Mouse (Mus musculus): ENCODE measurements at regions not wholly inside any gene's neighbourhood (a gene's known extent, or its start where the extent isn't known, plus 50 kb on each side); places are given as distances from the start of the nearest gene placed in this dataset.
A peak's percentile ranks its signal among the peaks of the same experiment; 100 is the strongest.
"Not testable (repeated sequence)": the region's sequence is repeated elsewhere in the genome, so short reads cannot be mapped to it uniquely, and the experiment has no call there.

DNA sequence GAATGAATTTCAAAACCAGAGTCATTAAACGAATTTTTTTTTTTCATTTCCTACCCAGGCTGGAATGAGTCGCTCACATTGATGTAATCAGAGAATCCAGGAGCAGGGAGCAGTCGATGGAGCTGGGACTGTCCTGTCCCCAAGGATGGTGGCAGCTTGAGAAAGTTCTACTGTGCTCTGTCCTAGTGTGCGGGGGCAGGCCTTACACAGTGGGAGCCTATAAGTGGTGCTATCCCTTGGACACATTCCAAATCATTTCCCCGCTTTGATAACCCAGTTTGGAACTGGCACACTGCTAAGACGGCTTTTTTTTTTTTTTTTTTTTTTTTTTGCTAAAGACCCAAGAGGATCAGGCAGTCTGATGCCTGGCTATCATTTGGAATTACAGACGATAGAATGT, 137.5 kb upstream of the 1700056E22Rik start:
- Histone ChIP-seq H3K4me3 (no peak overlapping the region), H3K4me1 (peaks cover 24% of the 10 kb centered on the region), H3K36me3 (no peaks in the 10 kb centered on the region), H3K27ac (peak overlapping the region; percentile 82), H3K9me3 (no peaks in the 10 kb centered on the region), H3K27me3 (ENCODE audit: insufficient read depth, poor library complexity, severe bottlenecking) (no peaks in the 10 kb centered on the region)
- 41% methylated on average over 7 of the region's 7 CpGs for WGBS
- no peak for DNase-seq (ENCODE audit: low spot score)

DNA sequence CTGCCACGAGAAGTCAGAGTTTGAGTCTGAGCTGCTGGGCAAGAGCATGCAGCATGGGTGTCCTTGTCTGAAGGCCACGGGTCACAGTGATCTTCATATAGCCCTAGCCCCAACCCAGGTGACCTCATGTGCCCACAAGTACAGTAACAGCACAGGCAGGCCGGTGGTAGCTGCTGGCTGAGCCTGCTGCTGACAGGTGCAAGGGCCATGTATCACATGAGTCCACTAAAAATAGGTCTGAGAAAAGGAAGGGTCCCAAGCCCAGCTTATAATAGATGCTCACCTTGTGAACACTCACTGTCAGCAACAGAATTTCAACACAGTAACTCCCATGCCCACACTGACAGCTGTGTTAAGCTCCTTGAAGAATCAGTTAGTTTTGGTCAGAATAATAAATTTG, 136.8 kb upstream of the 1700056E22Rik start:
- Histone ChIP-seq H3K4me3 (no peak overlapping the region), H3K27ac (peak overlapping the region; percentile 82), H3K4me1 (peaks cover 24% of the 10 kb centered on the region), H3K36me3 (no peaks in the 10 kb centered on the region), H3K27me3 (ENCODE audit: insufficient read depth, poor library complexity, severe bottlenecking) (no peaks in the 10 kb centered on the region), H3K9me3 (no peaks in the 10 kb centered on the region)
- 34% methylated on average over 3 of the region's 3 CpGs for WGBS
- DNase-seq (ENCODE audit: low spot score) = peak; percentile 91

DNA sequence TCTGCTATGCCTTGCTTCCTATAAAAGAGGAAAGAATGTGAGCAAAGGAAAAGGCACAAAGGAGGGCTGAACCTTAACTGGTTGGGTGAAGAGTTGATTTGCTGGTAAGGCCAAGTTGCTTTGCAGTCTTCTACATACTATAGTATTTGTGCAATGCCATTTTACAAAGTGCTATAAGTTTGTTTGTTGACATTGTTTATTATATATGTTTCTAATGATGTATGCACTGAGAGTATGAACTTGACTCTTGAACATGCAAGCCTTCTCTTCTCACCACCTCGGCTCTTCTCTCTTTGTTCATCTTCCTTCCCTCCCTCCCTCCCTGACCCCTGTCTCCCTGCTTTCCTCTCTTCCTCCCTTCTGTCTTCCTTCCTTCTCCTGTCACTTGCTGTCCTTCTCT, 135.9 kb upstream of the 1700056E22Rik start:
- Histone ChIP-seq H3K9me3 (no peaks in the 10 kb centered on the region), H3K36me3 (no peaks in the 10 kb centered on the region), H3K27ac (peak overlapping the region; percentile 79; the same call in 1 of the 2 replicates), H3K27me3 (ENCODE audit: insufficient read depth, poor library complexity, severe bottlenecking) (no peaks in the 10 kb centered on the region), H3K4me3 (no peak overlapping the region), H3K4me1 (peaks cover 24% of the 10 kb centered on the region)
- DNase-seq (ENCODE audit: low spot score) = no peak
- 58% methylated on average over 1 of the region's 1 CpGs for WGBS

DNA sequence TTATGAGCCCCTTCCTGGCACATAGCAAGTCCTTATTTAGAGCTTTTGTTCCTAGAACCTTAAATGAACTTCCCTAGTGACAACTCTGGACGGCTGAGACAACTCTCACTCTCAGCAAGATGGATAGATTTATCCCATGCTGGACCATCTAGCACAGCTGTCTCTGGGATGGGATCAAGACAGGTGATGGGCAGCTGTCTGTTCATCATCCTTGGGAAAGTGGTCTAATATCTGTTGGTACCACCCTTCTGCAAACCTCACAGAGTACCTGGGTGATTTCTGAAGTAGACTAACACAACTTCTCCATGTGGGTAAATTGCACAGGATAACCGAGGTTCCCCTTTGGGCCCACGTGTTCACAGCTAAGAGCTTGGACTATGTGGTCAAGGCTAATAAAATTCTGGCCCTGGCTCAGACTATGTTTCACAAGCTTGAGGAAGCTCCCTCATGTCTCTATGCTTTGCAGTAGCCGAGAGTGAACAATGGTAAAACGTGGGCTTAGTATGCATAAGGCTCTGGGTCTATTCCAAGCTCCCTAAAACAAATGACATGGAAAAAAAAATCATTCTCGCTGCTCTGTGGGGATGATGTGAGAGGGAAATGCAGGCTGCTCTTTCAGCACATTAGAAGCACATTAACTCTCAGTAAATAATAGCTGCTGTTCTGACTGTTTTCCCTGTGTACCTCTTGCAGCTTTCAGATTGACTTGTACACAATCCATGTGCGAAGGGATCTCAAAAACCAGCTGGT, 135.1 kb upstream of the 1700056E22Rik start:
- Histone ChIP-seq H3K27me3 (ENCODE audit: insufficient read depth, poor library complexity, severe bottlenecking) (no peaks in the 10 kb centered on the region), H3K4me3 (no peak overlapping the region), H3K27ac (peak overlapping the region; percentile 79; the same call in 1 of the 2 replicates), H3K36me3 (no peaks in the 10 kb centered on the region), H3K4me1 (peaks cover 24% of the 10 kb centered on the region), H3K9me3 (no peaks in the 10 kb centered on the region)
- no peak for DNase-seq (ENCODE audit: low spot score)
- 68% methylated on average over 7 of the region's 7 CpGs for WGBS

DNA sequence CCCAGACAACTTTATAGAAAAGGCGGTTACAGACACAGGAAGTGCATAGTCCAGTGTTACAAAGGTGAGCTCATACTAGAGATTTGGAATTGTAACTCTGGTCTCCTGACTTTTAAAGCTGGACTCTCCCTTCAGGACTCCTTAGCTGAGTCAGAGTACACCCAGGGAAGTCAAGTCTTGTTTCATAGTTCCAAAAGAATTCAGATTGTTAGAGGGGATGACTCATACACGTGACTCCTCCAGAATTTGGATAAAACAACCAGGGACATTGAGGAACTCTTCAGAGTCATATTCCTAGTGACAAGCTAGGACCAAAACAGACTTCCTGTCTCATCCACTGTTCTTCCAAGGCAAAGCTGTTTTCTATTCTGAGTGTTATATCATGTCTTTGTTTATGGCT, 132.8 kb upstream of the 1700056E22Rik start:
- 67% methylated on average over 2 of the region's 2 CpGs for WGBS
- Histone ChIP-seq H3K4me3 (no peak overlapping the region), H3K9me3 (no peaks in the 10 kb centered on the region), H3K27ac (no peak overlapping the region), H3K36me3 (no peaks in the 10 kb centered on the region), H3K27me3 (ENCODE audit: insufficient read depth, poor library complexity, severe bottlenecking) (no peaks in the 10 kb centered on the region), H3K4me1 (peaks cover 21% of the 10 kb centered on the region; the same call in 1 of the 2 replicates)
- DNase-seq (ENCODE audit: low spot score) = no peak

DNA sequence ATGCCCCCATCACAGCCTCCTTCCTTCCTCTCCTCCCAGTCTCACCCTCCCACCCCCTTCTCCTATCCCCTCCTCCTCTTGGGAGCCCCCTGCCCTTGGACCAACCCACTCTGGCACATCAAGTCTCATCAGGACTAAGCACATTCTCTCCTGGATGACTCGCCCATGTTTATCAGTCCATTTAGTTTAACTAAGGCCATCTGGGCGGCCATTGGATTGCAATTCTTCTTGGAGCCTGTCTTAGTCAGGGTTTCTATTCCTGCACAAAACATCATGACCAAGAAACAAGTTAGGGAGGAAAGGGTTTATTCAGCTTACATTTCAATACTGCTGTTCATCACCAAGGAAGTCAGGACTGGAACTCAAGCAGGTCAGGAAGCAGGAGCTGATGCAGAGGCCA, 128.4 kb upstream of the 1700056E22Rik start:
- not testable (repeated sequence) for H3K27ac ChIP-seq; H3K9me3 ChIP-seq; H3K27me3 ChIP-seq (ENCODE audit: insufficient read depth, poor library complexity, severe bottlenecking); H3K36me3 ChIP-seq; DNase-seq (ENCODE audit: low spot score); H3K4me1 ChIP-seq; H3K4me3 ChIP-seq
- 54% methylated on average over 2 of the region's 2 CpGs for WGBS

DNA sequence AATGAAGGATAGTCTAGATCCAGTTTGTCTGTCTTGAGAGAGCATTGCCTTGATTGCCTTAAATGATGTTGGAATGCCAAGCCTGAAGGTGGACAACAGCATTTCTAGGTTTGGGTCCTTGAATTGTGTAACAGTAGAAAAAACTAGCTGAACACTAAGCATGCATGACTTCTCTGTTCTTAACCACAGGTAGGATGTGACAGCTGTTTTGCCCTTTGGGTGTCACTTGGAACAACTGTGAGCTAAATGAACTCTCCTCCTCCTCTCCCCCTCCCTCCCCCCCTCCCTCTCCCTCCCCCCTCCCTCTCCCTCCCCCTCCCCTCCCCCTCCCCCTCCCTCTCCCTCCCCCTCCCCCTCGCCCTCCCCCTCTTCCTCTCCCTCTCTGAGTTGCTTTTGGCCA, 113.6 kb upstream of the 1700056E22Rik start:
- H3K4me3 ChIP-seq = no peak overlapping the region
- H3K9me3 ChIP-seq = no peaks in the 10 kb centered on the region
- no peaks in the 10 kb centered on the region for H3K36me3 ChIP-seq
- H3K27me3 ChIP-seq (ENCODE audit: insufficient read depth, poor library complexity, severe bottlenecking) = no peaks in the 10 kb centered on the region
- no peak overlapping the region for H3K27ac ChIP-seq
- DNase-seq (ENCODE audit: low spot score) = no peak
- H3K4me1 ChIP-seq = no peaks in the 10 kb centered on the region
- no CpG with 5 or more reads among the region's 1 CpGs for WGBS

DNA sequence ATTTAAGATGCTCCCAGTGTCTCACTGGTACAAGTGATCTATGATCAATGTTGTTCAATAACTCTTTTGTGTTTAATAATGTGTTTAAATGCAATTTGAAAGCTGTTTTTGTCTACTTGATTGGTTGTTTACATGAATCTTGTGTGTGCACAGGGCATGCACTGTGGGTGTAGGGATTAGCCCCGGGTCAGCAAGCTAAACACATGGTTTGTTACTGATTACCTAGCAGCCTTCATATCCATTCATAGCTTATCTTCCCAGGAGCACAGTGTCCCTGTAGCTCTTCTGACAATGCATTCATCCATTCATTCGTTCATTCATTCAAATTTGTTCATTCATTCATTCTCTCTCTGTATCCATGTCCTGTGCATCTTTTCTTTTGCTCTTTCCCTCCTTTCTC, 108.9 kb upstream of the 1700056E22Rik start:
- Histone ChIP-seq H3K27me3 (ENCODE audit: insufficient read depth, poor library complexity, severe bottlenecking) (no peaks in the 10 kb centered on the region), H3K4me3 (no peak overlapping the region), H3K9me3 (no peaks in the 10 kb centered on the region), H3K4me1 (no peaks in the 10 kb centered on the region), H3K36me3 (no peaks in the 10 kb centered on the region), H3K27ac (no peak overlapping the region)
- DNase-seq (ENCODE audit: low spot score) = no peak
- 72% methylated on average over 2 of the region's 2 CpGs for WGBS

DNA sequence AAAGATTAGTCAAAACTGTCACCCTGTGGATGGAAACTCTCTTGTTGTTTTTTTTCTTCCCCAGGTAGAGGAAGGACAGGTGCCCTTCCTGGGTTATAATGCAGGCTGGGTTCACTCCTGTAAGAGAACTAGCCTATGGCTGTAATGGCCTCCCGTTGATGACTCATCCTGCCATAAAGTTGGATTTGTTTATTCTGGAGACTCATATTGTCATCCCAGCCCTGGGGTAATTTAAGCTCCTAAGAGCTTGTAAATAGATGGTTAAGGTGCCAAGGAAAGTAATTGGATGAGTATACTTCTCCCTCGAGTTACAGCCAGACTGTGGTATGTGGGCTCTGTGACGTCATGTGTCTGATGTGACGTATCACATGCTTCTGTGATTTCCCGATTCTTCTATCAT, 106.4 kb upstream of the 1700056E22Rik start:
- WGBS = 85% methylated on average over 5 of the region's 5 CpGs
- H3K36me3 ChIP-seq = no peaks in the 10 kb centered on the region
- no peaks in the 10 kb centered on the region for H3K9me3 ChIP-seq
- no peak for DNase-seq (ENCODE audit: low spot score)
- H3K4me1 ChIP-seq = no peaks in the 10 kb centered on the region
- no peak overlapping the region for H3K27ac ChIP-seq
- no peak overlapping the region for H3K4me3 ChIP-seq
- H3K27me3 ChIP-seq (ENCODE audit: insufficient read depth, poor library complexity, severe bottlenecking) = no peaks in the 10 kb centered on the region

DNA sequence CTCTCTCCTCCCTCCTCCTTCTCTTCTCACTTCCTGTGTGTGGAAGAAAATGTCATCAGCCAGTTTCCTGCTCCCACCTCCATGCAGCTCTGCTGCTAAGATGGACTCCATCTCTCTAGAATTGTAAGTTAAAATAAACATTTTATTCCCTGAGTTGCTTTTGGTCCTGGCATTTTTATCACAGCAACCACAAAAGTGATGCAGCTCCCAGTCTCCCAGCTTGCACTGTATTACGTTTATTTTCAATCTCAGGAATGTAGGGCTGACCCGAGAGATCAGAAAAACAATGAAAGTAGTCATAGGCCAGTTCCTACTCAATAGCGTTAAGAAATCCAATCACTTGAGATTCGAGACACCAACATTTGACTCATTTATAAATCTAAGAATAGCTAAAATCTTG, 106.0 kb upstream of the 1700056E22Rik start:
- WGBS = 70% methylated on average over 4 of the region's 4 CpGs
- Histone ChIP-seq H3K36me3 (no peaks in the 10 kb centered on the region), H3K9me3 (no peaks in the 10 kb centered on the region), H3K27me3 (ENCODE audit: insufficient read depth, poor library complexity, severe bottlenecking) (no peaks in the 10 kb centered on the region), H3K27ac (no peak overlapping the region), H3K4me1 (no peaks in the 10 kb centered on the region), H3K4me3 (no peak overlapping the region)
- no peak for DNase-seq (ENCODE audit: low spot score)

DNA sequence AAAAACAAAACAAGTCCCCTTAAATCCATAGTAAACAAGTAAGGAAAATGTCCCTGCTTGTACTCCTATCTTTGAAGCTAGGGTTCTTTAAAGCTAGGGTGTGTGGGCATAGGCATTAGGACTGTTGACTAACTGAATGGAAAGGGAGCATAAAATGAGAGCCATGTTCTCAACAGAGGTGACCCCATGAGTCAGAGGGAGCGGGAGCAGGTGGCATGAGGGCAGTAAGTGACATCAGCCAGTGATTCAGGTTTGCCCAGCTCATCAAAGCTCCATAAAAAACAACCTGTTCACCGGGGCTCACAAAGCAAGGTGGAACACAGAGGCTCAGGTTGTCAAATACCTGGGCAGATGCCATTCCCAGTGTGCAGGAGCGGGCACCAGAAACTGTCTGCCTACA, 104.6 kb upstream of the 1700056E22Rik start:
- 86% methylated on average over 3 of the region's 3 CpGs for WGBS
- Histone ChIP-seq H3K36me3 (no peaks in the 10 kb centered on the region), H3K4me1 (no peaks in the 10 kb centered on the region), H3K27me3 (ENCODE audit: insufficient read depth, poor library complexity, severe bottlenecking) (no peaks in the 10 kb centered on the region), H3K9me3 (no peaks in the 10 kb centered on the region), H3K4me3 (no peak overlapping the region), H3K27ac (no peak overlapping the region)
- DNase-seq (ENCODE audit: low spot score) = no peak

DNA sequence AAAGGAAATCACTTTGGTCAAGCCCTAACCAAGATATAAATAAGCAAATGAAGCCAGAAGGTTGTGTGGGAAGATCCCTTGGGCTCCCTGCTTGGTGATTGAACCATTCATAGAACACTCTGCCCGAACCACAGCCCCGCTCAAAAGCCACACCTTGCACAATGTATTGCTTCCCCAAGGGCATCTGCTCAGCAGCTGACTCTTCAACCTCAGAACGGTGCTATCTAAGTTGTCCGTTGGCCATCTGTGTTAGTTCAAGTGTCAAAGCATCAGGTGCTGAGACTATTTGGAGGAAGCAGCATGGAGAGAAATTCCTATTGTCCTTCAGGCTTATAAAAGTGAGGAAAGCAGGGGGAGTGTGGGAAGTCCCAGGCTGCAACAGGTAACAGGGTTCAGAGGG, 96.8 kb upstream of the 1700056E22Rik start:
- H3K27ac ChIP-seq = no peak overlapping the region
- no peaks in the 10 kb centered on the region for H3K36me3 ChIP-seq
- no peaks in the 10 kb centered on the region for H3K9me3 ChIP-seq
- 52% methylated on average over 4 of the region's 4 CpGs for WGBS
- no peak for DNase-seq (ENCODE audit: low spot score)
- H3K4me3 ChIP-seq = no peak overlapping the region
- H3K4me1 ChIP-seq = no peaks in the 10 kb centered on the region
- no peaks in the 10 kb centered on the region for H3K27me3 ChIP-seq (ENCODE audit: insufficient read depth, poor library complexity, severe bottlenecking)

DNA sequence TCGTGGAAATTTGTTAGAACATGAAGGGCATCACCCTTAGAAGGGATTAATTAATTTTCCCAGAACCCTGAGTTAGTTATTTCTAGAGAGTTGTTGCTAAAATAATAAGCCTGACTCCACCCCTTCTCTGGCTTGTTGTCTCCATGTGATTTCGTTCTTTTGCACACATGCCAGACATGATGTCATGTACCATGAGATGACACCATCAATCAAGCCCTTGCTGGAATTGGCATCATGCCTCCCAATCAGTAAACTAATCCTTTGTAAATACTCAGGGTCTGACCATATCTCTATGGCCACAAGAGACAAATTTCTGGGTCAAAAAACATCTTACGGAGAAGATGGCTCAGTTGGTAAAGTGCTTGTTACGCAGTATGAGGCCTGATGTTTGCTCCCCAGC, 93.2 kb upstream of the 1700056E22Rik start:
- 77% methylated on average over 4 of the region's 4 CpGs for WGBS
- no peaks in the 10 kb centered on the region for H3K4me1 ChIP-seq

DNA sequence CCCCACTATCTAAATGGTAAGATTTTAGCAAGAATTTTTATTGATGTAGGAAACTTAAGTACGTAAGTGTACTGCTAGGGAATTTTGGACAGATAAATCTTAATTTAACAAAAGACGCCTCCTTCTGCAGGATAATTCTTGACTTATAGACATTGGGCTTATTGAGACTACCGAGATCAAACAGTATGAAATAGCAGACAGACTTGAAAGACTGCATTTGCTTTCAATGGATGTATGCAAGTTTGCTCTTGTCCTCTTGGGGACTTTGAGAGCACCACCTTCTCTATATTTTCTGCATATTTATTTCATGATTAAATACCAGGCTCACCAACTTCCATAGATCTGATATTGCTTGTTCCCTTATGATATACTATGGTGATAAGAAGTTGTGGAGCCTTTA, 92.8 kb upstream of the 1700056E22Rik start:
- Histone ChIP-seq H3K9me3 (no peaks in the 10 kb centered on the region), H3K27me3 (ENCODE audit: insufficient read depth, poor library complexity, severe bottlenecking) (no peaks in the 10 kb centered on the region), H3K4me1 (no peaks in the 10 kb centered on the region), H3K36me3 (no peaks in the 10 kb centered on the region), H3K27ac (no peak overlapping the region), H3K4me3 (no peak overlapping the region)
- DNase-seq (ENCODE audit: low spot score) = no peak
- 85% methylated on average over 3 of the region's 3 CpGs for WGBS

More for the DNA sequence above, 93.2 kb upstream of the 1700056E22Rik start:
- Histone ChIP-seq H3K27me3 (ENCODE audit: insufficient read depth, poor library complexity, severe bottlenecking) (no peaks in the 10 kb centered on the region), H3K36me3 (no peaks in the 10 kb centered on the region), H3K4me3 (no peak overlapping the region), H3K9me3 (no peaks in the 10 kb centered on the region), H3K27ac (no peak overlapping the region)
- DNase-seq (ENCODE audit: low spot score) = no peak
